Mouse (Mus musculus) stomach, postnatal 0 days (tissue): ENCODE results near the gene Dusp11.

Experiments used
- CTCF ChIP-seq: IDR thresholded peaks from 2 replicates; pipeline ENCODE4 v1.5.1; 2016; ENCODE audit warnings: antibody characterized with exemption, low read depth, mild to moderate bottlenecking, moderate library complexity
- EP300 ChIP-seq: optimal IDR thresholded peaks from 2 replicates; pipeline ENCODE3; 2016; ENCODE audit warnings: antibody characterized with exemption

GRCm38 (mm10) chr6:86009980-86010379 is 48.5 kb upstream of the Dusp11 start:
- TF ChIP-seq EP300: no peak
- peak; percentile 88 for TF ChIP-seq CTCF
